Comparison of ENCODE assay signal across 10 mouse cellular contexts in the genomic region with DNA sequence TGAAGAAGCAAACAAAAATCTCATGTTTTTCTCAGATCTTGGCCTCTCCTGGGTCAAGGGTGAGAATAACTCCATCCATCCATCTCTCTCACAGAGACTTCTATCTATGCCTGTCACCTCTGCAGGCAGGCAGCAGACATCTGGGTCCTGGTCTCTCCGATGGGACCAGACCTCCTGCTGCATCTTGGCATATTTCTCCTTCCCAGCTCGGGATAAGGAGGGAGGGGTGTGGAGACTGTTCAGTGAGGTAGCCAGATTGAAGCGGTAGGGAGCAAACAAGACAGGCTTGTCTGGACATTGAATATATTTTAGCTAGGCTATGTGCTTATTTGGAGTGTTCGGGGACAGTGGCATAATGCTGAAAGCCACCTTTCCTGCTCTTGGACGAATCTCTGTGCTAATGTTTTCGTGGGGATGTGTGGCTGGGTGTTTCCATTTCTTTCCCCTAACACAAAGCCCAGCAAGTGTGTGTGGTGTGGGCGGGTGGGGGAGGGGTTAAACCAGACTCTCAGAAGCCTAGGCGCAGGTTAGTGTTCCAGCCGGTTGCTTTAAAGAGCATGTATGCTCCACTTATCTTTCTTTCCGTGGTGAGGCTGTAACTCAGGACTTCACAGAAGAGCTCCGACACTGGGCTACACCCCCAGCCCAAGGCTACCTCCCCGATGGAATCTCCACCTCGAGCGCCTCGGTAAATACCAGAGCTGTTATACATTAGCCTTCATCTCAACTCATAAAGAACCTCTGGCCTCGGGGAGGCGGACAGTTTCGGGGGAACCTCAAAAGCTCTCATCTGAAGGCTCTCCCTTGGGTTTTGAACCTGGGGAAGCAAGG. TPM values are rescaled to one million over a fixed set of nuclear protein-coding genes. Genes with fewer than 3 reads are reported as not detected.
DNase-seq lines count a peak whose midpoint lies in the region; ATAC-seq and TF ChIP-seq lines count a peak whose summit lies in the region.
"Had no signal": no experiment of that assay in that cellular context is flagged by ENCODE, and none has a peak within 500 bp of the region (broad histone marks: within the 10 kb centered on the region; RNA-seq: fewer than 3 reads in every experiment).

No protein-coding gene starts in this region.

- H3K9me3 ChIP-seq in kidney, embryonic 16.5 days (ENCODE audit: low read length) = no peaks in the 10 kb centered on the region
- H3K9me3 ChIP-seq in hindbrain, postnatal 0 days (ENCODE audit: low read length) = no peaks in the 10 kb centered on the region

- peak; percentile 35 for DNase-seq in adrenal gland, postnatal 14 days
- no peak for DNase-seq in adrenal gland, adult 2 months
- DNase-seq in kidney, postnatal 14 days = no peak
- no peak for DNase-seq in hindbrain, postnatal 0 days (ENCODE audit: low spot score)
- DNase-seq in neural tube, embryonic 10.5 days (ENCODE audit: extremely low spot score, low spot score) = peak; percentile 41
- DNase-seq in retina, embryonic 14.5 days (ENCODE audit: low spot score) = no peak
- DNase-seq: gastrocnemius, postnatal 25 days had no signal

- peak overlapping the region; percentile 88 for H3K27ac ChIP-seq in kidney, embryonic 16.5 days (ENCODE audit: low read length)
- H3K27ac ChIP-seq in hindbrain, postnatal 0 days = no peak overlapping the region

- H3K36me3 ChIP-seq in kidney, embryonic 16.5 days (ENCODE audit: insufficient read depth, low read length) = no peaks in the 10 kb centered on the region
- H3K36me3 ChIP-seq in hindbrain, postnatal 0 days (ENCODE audit: insufficient read depth, low read length) = no peaks in the 10 kb centered on the region

- H3K27me3 ChIP-seq in kidney, embryonic 16.5 days (ENCODE audit: insufficient read depth, low read length) = no peaks in the 10 kb centered on the region
- no peaks in the 10 kb centered on the region for H3K27me3 ChIP-seq in hindbrain, postnatal 0 days (ENCODE audit: insufficient read depth, low read length)

- 15% methylated on average over 18 of the region's 18 CpGs for WGBS in kidney, embryonic 16.5 days
- 26% methylated on average over 18 of the region's 18 CpGs for WGBS in hindbrain, postnatal 0 days

- H3K4me2 ChIP-seq in kidney, embryonic 16.5 days (replicated peaks; ENCODE audit: low read depth, low read length) = peak overlapping the region; percentile 26
- H3K4me2 ChIP-seq in hindbrain, postnatal 0 days (ENCODE audit: low read depth, low read length) = no peak overlapping the region

- no peak overlapping the region for H3K4me3 ChIP-seq in kidney, embryonic 16.5 days (ENCODE audit: low read length)
- H3K4me3 ChIP-seq in hindbrain, postnatal 0 days (ENCODE audit: low read length) = no peak overlapping the region

- TF ChIP-seq CTCF in hindbrain, postnatal 0 days (IDR thresholded peaks at IDR 0.05; ENCODE audit: low read depth) = no peak

- H3K4me1 ChIP-seq in kidney, embryonic 16.5 days (ENCODE audit: insufficient read depth, low read length) = peaks cover 46% of the 10 kb centered on the region
- H3K4me1 ChIP-seq in hindbrain, postnatal 0 days (ENCODE audit: insufficient read depth, low read length) = peaks cover 6% of the 10 kb centered on the region; the same call in 1 of the 2 replicates

- H3K9ac ChIP-seq in kidney, embryonic 16.5 days (replicated peaks; ENCODE audit: low read length) = peak overlapping the region; percentile 52
- no peak overlapping the region for H3K9ac ChIP-seq in hindbrain, postnatal 0 days (replicated peaks; ENCODE audit: low read length)

- peak; percentile 74 for ATAC-seq in kidney, embryonic 16.5 days (ENCODE audit: low FRiP score, low TSS enrichment)
- 0 out of 2 replicates have a peak, but pooled peaks have one; percentile 10 for ATAC-seq in hindbrain, postnatal 0 days
- no peak for ATAC-seq in activated CD4-positive, CD25-positive, alpha-beta regulatory T cell, adult 4 months

RNA-seq across cellular contexts. Expression of gene Rfx8, which starts 18.4 kb away (rescaled TPM):
- 0.15 TPM in 1 of 2 replicates, not detected in the other for total RNA-seq in adrenal gland, postnatal 14 days (2021)
- not detected for total RNA-seq in adrenal gland, adult 2 months (2021)
- 0.10 TPM in 1 of 2 replicates, not detected in the other for polyA plus RNA-seq in adrenal gland, adult 2 months (2012; rRNA removed)
- 0.17 and 0.21 TPM in 2 replicates for polyA plus RNA-seq in kidney, embryonic 16.5 days (2015; fragmentation: Nextera tagmentation; extraction: Ambion mirVana)
- total RNA-seq in hindbrain, postnatal 0 days (2014; rRNA removed) = 0.10 and 0.97 TPM in 2 replicates
- 0.39 and 0.68 TPM in 2 replicates for polyA plus RNA-seq in hindbrain, postnatal 0 days (2015; fragmentation: Nextera tagmentation; extraction: Ambion mirVana)
- polyA plus RNA-seq in activated CD4-positive, CD25-positive, alpha-beta regulatory T cell, adult 4 months (2017; shearing (Covaris generic)) = not detected
- total RNA-seq: left cerebral cortex, postnatal 10 days had no signal

RNA-seq across cellular contexts. Expression of gene Creg2, which starts 51.2 kb away (rescaled TPM):
- total RNA-seq in adrenal gland, postnatal 14 days (2021) = 0.04 and 0.86 TPM in 2 replicates
- under 1 TPM; 0.26 to 0.48 TPM for total RNA-seq in adrenal gland, adult 2 months (2021)
- polyA plus RNA-seq in adrenal gland, adult 2 months (2012; rRNA removed) = 0.03 and 0.19 TPM in 2 replicates
- 0.04 and 0.08 TPM in 2 replicates for polyA plus RNA-seq in kidney, embryonic 16.5 days (2015; fragmentation: Nextera tagmentation; extraction: Ambion mirVana)
- 17.6 and 20.2 TPM in 2 replicates for total RNA-seq in hindbrain, postnatal 0 days (2014; rRNA removed)
- polyA plus RNA-seq in hindbrain, postnatal 0 days (2015; fragmentation: Nextera tagmentation; extraction: Ambion mirVana) = 14.1 and 15.7 TPM in 2 replicates
- under 1 TPM in 1 of 2 experiments, not detected in 1; 0.10 TPM for polyA plus RNA-seq in activated CD4-positive, CD25-positive, alpha-beta regulatory T cell, adult 4 months (2017; shearing (Covaris generic))

Comparison
In these comparisons a context has a peak if more than half of its experiments do, and no peak if none do; other contexts are left out.
1. DNase-seq: peak in adrenal gland, postnatal 14 days (single experiment) and neural tube, embryonic 10.5 days (single experiment); none in adrenal gland, adult 2 months (single experiment), kidney, postnatal 14 days (single experiment), hindbrain, postnatal 0 days (single experiment) and retina, embryonic 14.5 days (single experiment).
2. RNA of gene Creg2, which starts 51.2 kb away (polyA plus RNA-seq): 14.1 to 15.7 TPM in hindbrain, postnatal 0 days; 0.10 TPM in activated CD4-positive, CD25-positive, alpha-beta regulatory T cell, adult 4 months, 0.04 to 0.08 TPM in kidney, embryonic 16.5 days and 0.03 to 0.19 TPM in adrenal gland, adult 2 months; every median in the first group is over 10 times any median in the second.